Mouse (Mus musculus): ENCODE results near the gene Ptch2.

DNA sequence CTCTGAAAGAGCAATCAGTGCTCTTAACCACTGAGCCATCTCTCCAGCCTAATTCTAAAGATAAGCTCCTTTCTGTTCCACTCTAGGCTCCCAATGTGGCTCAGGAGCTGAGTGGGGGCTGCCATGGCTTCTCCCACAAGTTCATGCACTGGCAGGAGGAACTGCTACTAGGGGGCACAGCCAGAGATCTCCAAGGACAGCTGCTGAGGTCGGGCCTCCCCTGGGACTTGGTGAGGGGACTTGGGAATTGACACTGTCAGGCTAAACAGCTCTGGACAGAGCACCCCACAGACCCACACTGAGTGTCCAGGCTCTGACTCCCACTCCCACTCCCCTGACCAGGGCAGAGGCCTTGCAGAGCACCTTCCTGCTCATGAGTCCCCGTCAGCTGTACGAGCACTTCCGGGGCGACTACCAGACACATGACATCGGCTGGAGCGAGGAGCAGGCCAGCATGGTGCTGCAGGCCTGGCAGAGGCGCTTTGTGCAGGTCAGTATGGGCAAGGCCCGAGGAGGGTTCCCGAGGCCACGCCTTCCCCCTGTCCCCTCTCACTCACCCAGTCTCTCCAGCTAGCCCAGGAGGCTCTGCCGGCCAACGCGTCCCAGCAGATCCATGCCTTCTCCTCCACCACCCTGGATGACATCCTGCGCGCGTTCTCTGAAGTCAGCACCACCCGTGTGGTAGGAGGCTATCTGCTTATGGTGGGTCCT is 12.1 kb downstream of the Ptch2 start:
- TF ChIP-seq CTCF (IDR thresholded peaks at IDR 0.05; ENCODE audit: low read depth) (no peak), EP300 (optimal IDR thresholded peaks at IDR 0.05) (no peak)

All from stomach, postnatal 0 days (tissue).